Mouse (Mus musculus) lung, postnatal 14 days (tissue): ENCODE results near the gene Evpl.
A peak's percentile ranks its signal among the peaks of the same experiment; 100 is the strongest.

ENCODE experiments used
- DNase-seq: peaks from one replicate; pipeline ENCODE4 v3.0.0; 2021

Evpl gene

GRCm38 (mm10) chr11:116212847-116213246 is 25.0 kb downstream of the Evpl start:
- no peak for DNase-seq

GRCm38 (mm10) chr11:116210696-116211095 is 27.2 kb downstream of the Evpl start:
- no peak for DNase-seq

GRCm38 (mm10) chr11:116209257-116209656 is 28.6 kb downstream of the Evpl start:
- no peak for DNase-seq

GRCm38 (mm10) chr11:116208660-116209059 is 29.2 kb downstream of the Evpl start:
- DNase-seq, result no peak

- DNase-seq, result no peak
Measured at GRCm38 (mm10) chr11:116206678-116207077, 31.2 kb downstream of the Evpl start.

GRCm38 (mm10) chr11:116203150-116203549 is 34.7 kb downstream of the Evpl start:
- no peak for DNase-seq

- DNase-seq, result no peak
Measured at GRCm38 (mm10) chr11:116201151-116201550, 36.7 kb downstream of the Evpl start.

GRCm38 (mm10) chr11:116198639-116199531 is 39.0 kb downstream of the Evpl start, which contains the start of the genes Ten1 and Acox1:
Gene Ten1, plus strand, starts transcription at chr11:116198855.
Gene Acox1, minus strand, starts transcription at chr11:116199045.
- DNase-seq, result peak; percentile 97

- no peak for DNase-seq
Measured at GRCm38 (mm10) chr11:116198132-116198531, 39.7 kb downstream of the Evpl start.

- DNase-seq, result no peak
Measured at GRCm38 (mm10) chr11:116197584-116197906, 40.3 kb downstream of the Evpl start.

- DNase-seq, result no peak
Measured at GRCm38 (mm10) chr11:116196866-116197583, 40.9 kb downstream of the Evpl start.

- DNase-seq, result no peak
Measured at GRCm38 (mm10) chr11:116196336-116196735, 41.5 kb downstream of the Evpl start.

- DNase-seq, result no peak
Measured at GRCm38 (mm10) chr11:116195252-116195651, 42.6 kb downstream of the Evpl start.

- no peak for DNase-seq
Measured at GRCm38 (mm10) chr11:116194619-116195018, 43.3 kb downstream of the Evpl start.

GRCm38 (mm10) chr11:116187226-116187930 is 50.5 kb downstream of the Evpl start:
- DNase-seq, result no peak

GRCm38 (mm10) chr11:116186360-116186759 is 51.5 kb downstream of the Evpl start:
- no peak for DNase-seq

GRCm38 (mm10) chr11:116185836-116186235 is 52.0 kb downstream of the Evpl start:
- DNase-seq, result no peak

- DNase-seq, result peak; percentile 42
Measured at GRCm38 (mm10) chr11:116178411-116179121, 59.3 kb downstream of the Evpl start.

- no peak for DNase-seq
Measured at GRCm38 (mm10) chr11:116176010-116176409, 61.9 kb downstream of the Evpl start.

- DNase-seq, result no peak
Measured at GRCm38 (mm10) chr11:116174775-116175448, 63.0 kb downstream of the Evpl start.

- DNase-seq, result no peak
Measured at GRCm38 (mm10) chr11:116171959-116172358, 65.9 kb downstream of the Evpl start.
